Comparison of ENCODE assay signal across 8 mouse cellular contexts in genomic region chr6:30304399-30304917, GRCm38 (mm10). TPM values are rescaled to one million over a fixed set of nuclear protein-coding genes. Genes with fewer than 3 reads are reported as not detected.
A peak's percentile ranks its signal among the peaks of the same experiment; 100 is the strongest.
DNase-seq lines count a peak whose midpoint lies in the region; ATAC-seq and TF ChIP-seq lines count a peak whose summit lies in the region.

Ube2h (minus strand) TSS chr6:30304539.

- peaks cover 71% of the 10 kb centered on the region for H3K4me1 ChIP-seq in G1E (ENCODE audit: insufficient read depth, low read depth, low read length)
- H3K4me1 ChIP-seq in forebrain, postnatal 0 days (ENCODE audit: insufficient read depth): peaks cover 5% of the 10 kb centered on the region; the same call in 1 of the 2 replicates
- peaks cover 53% of the 10 kb centered on the region for H3K4me1 ChIP-seq in lung, embryonic 15.5 days

- peak; percentile 77 for ATAC-seq in G1E (ENCODE audit: extremely low read depth, insufficient number of reproducible peaks, low FRiP score, poor library complexity, severe bottlenecking)
- ATAC-seq in forebrain, postnatal 0 days: peak; percentile 97
- ATAC-seq in lung, embryonic 15.5 days (ENCODE audit: borderline replicate concordance, extremely low read depth, low FRiP score, low TSS enrichment): peak; percentile 94

- WGBS in forebrain, postnatal 0 days: 1% methylated on average over 33 of the region's 33 CpGs
- WGBS in lung, embryonic 15.5 days: 1% methylated on average over 32 of the region's 33 CpGs

- TF ChIP-seq CTCF in G1E (IDR thresholded peaks at IDR 0.05; ENCODE audit: low read depth, low read length): no peak
- no peak for TF ChIP-seq CTCF in forebrain, postnatal 0 days (IDR thresholded peaks at IDR 0.05; ENCODE audit: low read depth)

- DNase-seq in G1E (ENCODE audit: low spot score): peak; percentile 87
- peak; percentile 99 to 100 for DNase-seq in cerebellum, adult 18-20 months
- peak; percentile 99 for DNase-seq in forebrain, postnatal 0 days
- peak; percentile 100 for DNase-seq in heart, postnatal 4 days
- DNase-seq in layer of hippocampus, adult 8-10 months (ENCODE audit: low spot score in 2 of 2): peak; percentile 98 to 99
- peak; percentile 98 for DNase-seq in ovary, adult 18-20 months (ENCODE audit: low spot score)
- DNase-seq in thymus, postnatal 0 days (ENCODE audit: low spot score): peak; percentile 98

- peak within 1 kb of the TSS; percentile 74 for H3K4me2 ChIP-seq in forebrain, postnatal 0 days (ENCODE audit: low read depth)
- peak within 1 kb of the TSS; percentile 85 for H3K4me2 ChIP-seq in lung, embryonic 15.5 days

- no peaks in the 10 kb centered on the region for H3K9me3 ChIP-seq in G1E (replicated peaks)
- H3K9me3 ChIP-seq in forebrain, postnatal 0 days (ENCODE audit: low read length): no peaks in the 10 kb centered on the region
- no peaks in the 10 kb centered on the region for H3K9me3 ChIP-seq in lung, embryonic 15.5 days

- H3K4me3 ChIP-seq in G1E (ENCODE audit: low read depth, low read length): peak within 1 kb of the TSS; percentile 79
- H3K4me3 ChIP-seq in forebrain, postnatal 0 days (ENCODE audit: low read depth, low read length): peak within 1 kb of the TSS; percentile 73
- peak within 1 kb of the TSS; percentile 80 for H3K4me3 ChIP-seq in lung, embryonic 15.5 days

- peak within 1 kb of the TSS; percentile 84 for H3K9ac ChIP-seq in forebrain, postnatal 0 days
- H3K9ac ChIP-seq in lung, embryonic 15.5 days: peak within 1 kb of the TSS; percentile 82

- no peaks in the 10 kb centered on the region for H3K27me3 ChIP-seq in G1E (ENCODE audit: insufficient read depth, low read length)
- no peaks in the 10 kb centered on the region for H3K27me3 ChIP-seq in forebrain, postnatal 0 days (ENCODE audit: insufficient read depth, low read length)
- H3K27me3 ChIP-seq in lung, embryonic 15.5 days: no peaks in the 10 kb centered on the region

- peaks cover 8% of the 10 kb centered on the region for H3K36me3 ChIP-seq in G1E (replicated peaks)
- H3K36me3 ChIP-seq in forebrain, postnatal 0 days (ENCODE audit: insufficient read depth): no peaks in the 10 kb centered on the region
- H3K36me3 ChIP-seq in lung, embryonic 15.5 days: no peaks in the 10 kb centered on the region

- H3K27ac ChIP-seq in forebrain, postnatal 0 days (ENCODE audit: low read depth, low read length): peak within 1 kb of the TSS; percentile 90
- H3K27ac ChIP-seq in lung, embryonic 15.5 days: peak within 1 kb of the TSS; percentile 94

RNA-seq across cellular contexts. Expression of gene Ube2h, which starts in this region (rescaled TPM):
- total RNA-seq in G1E (2014; fragmentation: Nextera tagmentation): 32.0 and 48.0 TPM in 2 replicates
- 17.0 and 23.0 TPM in 2 replicates for total RNA-seq in G1E (2017)
- polyA plus RNA-seq in G1E (2012): 38.7 and 56.7 TPM in 2 replicates
- 33.3 and 42.7 TPM in 2 replicates for total RNA-seq in forebrain, postnatal 0 days (2014; rRNA removed)
- 31.3 and 37.7 TPM in 2 replicates for polyA plus RNA-seq in forebrain, postnatal 0 days (2015; fragmentation: Nextera tagmentation; extraction: Ambion mirVana)
- total RNA-seq in heart, postnatal 4 days (2021): 10 to 100 TPM; 77.0 to 77.5 TPM
- total RNA-seq in layer of hippocampus, adult 8-10 months (2022): 10 to 100 TPM; 81.4 to 88.7 (median 86.1) TPM
- polyA plus RNA-seq in lung, embryonic 15.5 days (2015; fragmentation: Nextera tagmentation; extraction: Ambion mirVana): 39.7 and 40.1 TPM in 2 replicates
- polyA plus RNA-seq in thymus, postnatal 0 days (2015; fragmentation: Nextera tagmentation; extraction: Ambion mirVana): 31.7 and 38.9 TPM in 2 replicates

Comparison
In these comparisons a context has a peak if more than half of its experiments do, and no peak if none do; other contexts are left out.
1. Peak in every context shown above with its lines: DNase-seq, ATAC-seq, H3K4me3 ChIP-seq and H3K27ac ChIP-seq.